Mouse (Mus musculus): ENCODE results near the gene Morn1. TPM values are rescaled to one million over a fixed set of nuclear protein-coding genes. Genes with fewer than 3 reads are reported as not detected.
"Not testable (repeated sequence)": the region's sequence is repeated elsewhere in the genome, so short reads cannot be mapped to it uniquely, and the experiment has no call there.

Gene Morn1
- total RNA-seq, 2 experiments from 2014 or later = 16.0 to 16.3 TPM

DNA sequence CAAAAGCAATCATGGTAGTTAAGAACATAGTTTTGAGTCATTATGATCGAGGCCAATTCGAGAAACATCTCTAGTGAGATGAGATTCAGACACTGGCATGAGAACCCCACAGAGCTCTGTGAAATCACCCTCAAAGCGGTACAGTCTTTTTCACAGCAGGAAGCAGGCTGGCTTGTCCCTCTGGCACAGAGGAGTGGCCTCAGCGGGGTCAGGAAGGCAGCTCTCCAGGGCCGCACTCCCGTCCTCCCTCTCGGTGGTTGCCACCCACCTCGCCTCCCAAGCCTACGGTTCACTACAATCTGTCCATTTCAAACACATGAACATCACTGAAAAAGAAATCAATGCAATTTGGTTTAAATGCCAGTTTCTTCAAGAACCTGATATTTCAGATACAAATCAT, 12.0 kb upstream of the Morn1 start:
- no peak for DNase-seq (ENCODE audit: extremely low spot score in 1 of 2, low spot score in 2 of 2)
- intact Hi-C loops (cut with DNase I) = no loop called here

DNA sequence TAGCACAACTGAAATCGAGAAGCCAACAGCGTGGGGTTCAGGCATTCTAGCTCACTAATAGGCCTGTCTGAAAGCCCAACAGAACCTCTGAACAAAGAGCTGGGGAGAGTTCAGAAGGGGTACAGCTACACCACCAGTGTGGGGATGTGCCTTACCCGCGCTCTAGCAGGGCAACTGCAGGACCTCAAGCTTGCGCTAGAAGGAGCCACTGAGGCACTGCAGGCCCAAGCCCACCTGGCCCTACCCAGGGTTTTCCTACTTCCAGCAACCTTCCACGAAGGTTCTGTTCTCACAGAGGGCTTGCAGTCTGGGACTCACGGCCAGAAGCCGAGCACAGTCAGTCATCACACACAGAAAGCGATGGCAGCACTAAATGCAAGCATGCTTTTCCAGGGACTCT, 11.2 kb upstream of the Morn1 start:
- intact Hi-C loops (cut with DNase I) = no loop called here
- DNase-seq (ENCODE audit: extremely low spot score in 1 of 2, low spot score in 2 of 2) = no peak

DNA sequence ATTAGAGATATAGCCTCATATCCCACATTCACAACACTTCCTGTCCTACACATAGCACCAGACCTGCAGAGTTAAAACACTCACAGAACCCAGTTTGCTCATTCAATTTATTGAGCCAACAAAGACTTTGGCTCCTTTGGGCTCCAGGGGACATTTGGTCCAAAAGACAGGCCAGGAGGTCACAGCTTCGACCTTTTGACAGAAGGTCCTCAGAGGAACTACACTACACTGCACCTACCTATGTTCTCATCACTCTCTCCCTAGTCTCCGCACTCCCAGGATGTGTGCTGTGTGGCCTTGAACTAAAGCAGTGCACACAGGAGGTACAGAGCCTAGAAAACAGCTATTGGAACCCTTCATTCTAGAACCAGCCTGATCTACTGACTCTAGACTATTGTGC, 10.6 kb upstream of the Morn1 start:
- intact Hi-C loops (cut with DNase I) = no loop called here
- DNase-seq (ENCODE audit: extremely low spot score in 1 of 2, low spot score in 2 of 2) = no peak

DNA sequence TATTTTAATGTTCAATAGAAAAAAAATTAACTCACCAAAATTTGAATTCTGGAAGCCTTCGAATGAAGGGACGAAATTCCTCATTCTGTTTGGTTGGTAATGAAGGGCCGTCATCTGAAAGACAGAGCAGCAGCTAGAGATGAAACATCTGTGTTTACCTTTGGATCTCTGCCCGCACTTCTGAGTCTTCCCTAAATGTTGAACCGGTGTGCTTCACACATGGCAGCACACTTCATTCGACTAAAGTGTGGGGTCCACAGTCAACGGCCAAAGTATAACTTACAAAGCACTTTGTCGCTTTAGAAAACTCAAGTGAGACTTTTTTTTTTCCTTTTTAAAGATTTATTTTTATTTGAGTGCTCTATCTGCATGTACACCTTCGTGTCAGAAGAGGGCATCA, 9.7 kb upstream of the Morn1 start:
- intact Hi-C loops (cut with DNase I) = no loop called here

DNA sequence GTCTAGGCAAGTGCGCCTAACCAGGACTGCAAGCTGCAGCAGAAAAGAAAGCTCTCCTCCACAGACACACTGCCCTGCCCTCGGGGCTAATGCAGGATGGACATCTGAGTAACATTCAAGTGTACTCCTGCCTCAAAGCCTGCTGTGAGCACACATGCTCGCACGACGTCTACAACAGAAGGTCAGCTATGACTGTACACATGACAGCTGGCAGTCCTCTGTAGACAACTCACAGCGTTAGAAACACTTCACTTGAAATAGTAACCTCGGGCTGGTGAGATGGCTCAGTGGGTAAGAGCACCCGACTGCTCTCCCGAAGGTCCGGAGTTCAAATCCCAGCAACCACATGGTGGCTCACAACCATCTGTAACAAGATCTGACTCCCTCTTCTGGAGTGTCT, 7.6 kb upstream of the Morn1 start:
- intact Hi-C loops (cut with DNase I); DNase-seq (ENCODE audit: extremely low spot score in 1 of 2, low spot score in 2 of 2): not testable (repeated sequence)

More for the DNA sequence above, 9.7 kb upstream of the Morn1 start:
- no peak for DNase-seq (ENCODE audit: extremely low spot score in 1 of 2, low spot score in 2 of 2)

DNA sequence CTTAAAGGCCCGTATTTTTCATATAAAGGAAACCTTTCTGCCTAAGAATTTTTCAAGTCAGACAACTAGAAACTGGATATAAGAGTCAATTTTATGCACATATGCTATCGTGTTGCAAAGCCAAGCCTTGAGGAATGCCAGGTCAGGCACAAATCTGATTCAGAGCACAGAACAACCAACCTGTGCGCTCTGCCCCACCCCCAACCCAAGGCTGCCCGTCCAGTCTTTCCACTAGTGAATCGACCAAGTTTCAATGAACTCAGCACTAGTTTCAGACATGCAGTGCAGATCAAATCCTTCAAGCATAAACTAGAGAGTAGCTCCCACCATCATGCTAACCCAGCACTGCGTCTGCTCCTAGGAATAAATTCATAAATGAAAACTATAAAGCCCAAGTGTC, 6.7 kb upstream of the Morn1 start:
- intact Hi-C loops (cut with DNase I) = no loop called here
- DNase-seq (ENCODE audit: extremely low spot score in 1 of 2, low spot score in 2 of 2) = no peak

DNA sequence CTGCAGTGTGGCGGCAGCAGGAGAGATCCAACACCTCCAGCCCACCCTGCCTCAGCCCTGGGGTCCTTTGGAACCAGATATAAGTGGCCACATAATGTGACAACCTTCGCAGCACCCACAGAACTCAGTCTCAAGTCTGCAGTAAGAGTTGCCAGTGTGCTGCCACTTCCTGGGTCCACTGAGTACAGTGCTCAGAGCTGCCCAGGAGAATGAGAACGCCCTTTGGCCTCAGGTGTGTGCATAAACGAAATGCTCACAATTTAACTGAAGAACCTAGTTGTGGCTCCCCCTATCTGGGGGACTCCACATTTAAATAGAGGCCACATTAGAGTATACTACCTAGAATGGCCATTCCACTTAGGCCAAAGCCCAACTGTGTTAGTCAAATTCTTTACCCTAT, 2.8 kb upstream of the Morn1 start:
- intact Hi-C loops (cut with DNase I) = no loop called here
- no peak for DNase-seq (ENCODE audit: extremely low spot score in 1 of 2, low spot score in 2 of 2)

DNA sequence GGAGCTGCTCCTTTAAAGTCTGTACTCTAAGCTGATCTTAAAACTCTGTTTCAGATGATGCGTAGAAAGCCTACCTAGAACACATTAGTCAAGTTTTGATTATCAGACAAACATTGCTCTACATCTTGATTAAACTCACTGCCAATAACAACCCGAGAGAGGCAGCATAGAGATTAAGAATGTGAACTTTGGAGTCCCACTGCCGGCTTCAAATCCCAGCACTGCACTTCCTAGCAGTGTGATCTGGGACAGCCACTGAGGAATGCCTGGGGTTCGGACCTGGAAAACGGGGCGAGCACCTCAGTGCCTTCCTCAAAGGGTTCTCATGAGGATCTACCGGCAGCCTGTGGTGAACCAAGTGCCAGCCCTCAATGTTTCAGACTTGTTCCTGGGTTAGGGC, 2.0 kb upstream of the Morn1 start:
- intact Hi-C loops (cut with DNase I) = no loop called here
- DNase-seq (ENCODE audit: extremely low spot score in 1 of 2, low spot score in 2 of 2) = no peak

DNA sequence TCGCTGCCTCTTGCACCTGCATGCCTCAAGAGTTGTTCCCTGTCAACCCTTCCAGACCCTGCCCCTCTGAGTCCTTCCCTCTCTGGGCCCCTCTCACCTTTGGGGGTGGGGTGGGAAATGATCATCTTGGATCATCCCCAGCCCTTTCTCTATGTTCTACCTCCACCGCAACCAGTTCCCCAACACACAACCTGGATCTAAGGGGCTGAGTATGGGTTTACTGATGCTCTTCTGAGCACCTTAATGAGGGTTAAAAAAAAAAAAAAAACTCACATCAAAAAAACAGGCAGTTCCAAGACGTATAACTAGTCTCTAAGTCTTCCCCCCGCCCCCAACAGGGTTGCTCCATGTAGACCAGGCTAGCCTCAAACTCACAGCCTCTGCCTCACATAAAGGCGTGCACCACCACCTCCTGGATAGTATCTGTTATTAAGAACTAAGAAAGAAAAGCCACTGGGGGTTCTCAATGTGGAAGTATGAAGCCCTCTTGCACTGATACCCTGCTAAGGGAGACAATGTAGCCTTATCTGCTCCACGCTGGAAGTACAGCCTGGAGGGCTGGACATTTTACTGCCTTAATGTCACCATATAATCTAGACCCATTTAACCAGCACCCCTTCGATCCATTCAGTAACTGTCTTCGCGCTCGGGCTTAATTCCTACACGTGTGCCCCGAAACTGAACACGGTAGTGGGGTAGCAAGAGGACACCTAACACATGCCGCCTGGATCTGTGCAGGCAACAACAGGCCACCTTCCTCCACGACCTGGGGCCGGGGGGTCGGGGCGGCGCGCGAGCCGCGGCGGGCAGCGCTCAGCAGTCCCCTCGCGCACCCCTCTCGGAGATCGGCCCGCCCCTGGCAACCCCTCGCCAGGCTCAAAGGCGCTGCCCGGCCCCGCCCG, 920 bp upstream of the Morn1 start:
- intact Hi-C loops (cut with DNase I) = no loop called here
- DNase-seq (ENCODE audit: extremely low spot score in 1 of 2, low spot score in 2 of 2) = no peak

DNA sequence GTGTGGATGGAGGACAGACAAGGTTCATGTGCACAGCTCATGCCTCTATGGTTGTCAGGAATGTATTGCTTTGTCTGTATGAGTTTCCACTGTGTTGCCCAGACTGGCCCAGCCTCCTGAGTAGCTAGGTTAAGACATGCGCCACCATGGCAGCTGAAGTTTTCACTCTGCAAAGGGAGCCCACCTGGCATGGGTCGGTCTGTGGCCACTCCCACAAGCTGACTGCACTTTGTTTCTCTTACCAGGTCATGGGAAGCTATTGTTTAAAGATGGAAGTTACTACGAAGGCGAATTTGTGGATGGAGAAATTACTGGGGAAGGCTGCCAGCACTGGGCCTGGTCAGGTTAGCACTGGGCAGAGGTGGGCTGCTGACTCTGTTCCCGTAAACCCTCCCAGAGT, 2.9 kb downstream of the Morn1 start:
- DNase-seq (ENCODE audit: extremely low spot score in 1 of 2, low spot score in 2 of 2) = no peak
- intact Hi-C loops (cut with DNase I) = no loop called here

DNA sequence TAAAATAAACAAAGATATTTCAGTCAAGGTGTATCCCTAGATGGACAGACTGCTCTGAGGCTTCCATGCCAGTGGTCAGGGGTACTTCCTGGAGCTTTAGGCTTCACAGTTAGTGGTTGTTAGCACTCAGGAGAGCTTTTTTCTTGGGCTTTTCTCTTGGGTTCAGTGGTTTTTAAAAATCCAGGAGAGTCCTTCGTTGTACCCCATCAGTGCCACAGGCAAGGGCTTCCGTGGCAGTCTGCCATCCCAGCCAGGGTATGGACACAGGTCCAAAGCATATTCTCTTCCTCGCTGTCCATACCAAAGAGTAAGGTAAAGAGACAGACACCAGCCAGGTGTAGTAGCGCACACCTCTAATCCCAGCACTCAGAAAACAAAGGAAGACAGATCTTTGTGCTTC, 3.8 kb downstream of the Morn1 start:
- DNase-seq (ENCODE audit: extremely low spot score in 1 of 2, low spot score in 2 of 2) = no peak
- intact Hi-C loops (cut with DNase I) = no loop called here

DNA sequence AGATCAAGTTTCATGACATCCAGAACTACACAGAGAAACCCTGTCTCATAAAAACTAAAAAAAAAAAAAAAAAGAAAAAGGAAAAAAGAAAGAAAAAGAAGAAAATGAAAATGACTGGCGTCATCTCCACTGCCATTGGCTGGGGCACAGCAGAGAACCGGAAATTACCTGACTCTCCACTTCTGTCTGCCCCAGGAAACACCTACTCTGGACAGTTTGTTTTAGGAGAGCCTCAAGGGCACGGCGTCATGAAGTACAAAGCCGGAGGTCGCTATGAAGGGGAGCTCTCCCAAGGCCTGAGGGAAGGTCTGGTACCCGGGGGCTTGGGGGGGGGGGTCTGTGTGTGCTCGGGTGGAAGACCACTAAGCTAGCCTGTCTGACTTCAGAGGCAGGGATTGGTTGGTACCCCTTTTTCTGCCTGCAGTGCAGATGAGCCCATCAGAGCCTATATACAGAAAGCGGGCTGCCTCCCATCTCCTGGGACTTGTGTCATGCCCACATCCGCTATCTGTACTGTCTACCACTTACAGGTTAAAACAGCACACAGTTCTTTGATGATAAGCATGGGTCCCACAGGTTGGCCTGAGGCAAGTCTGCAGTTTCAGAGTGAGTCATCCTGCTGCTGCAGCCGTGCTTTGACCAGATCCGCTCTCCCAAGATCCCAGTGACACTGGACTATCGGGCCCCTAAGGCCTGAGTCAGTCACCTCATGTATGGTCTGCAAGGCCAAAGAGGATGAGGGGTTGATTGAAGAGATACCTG, 4.5 kb downstream of the Morn1 start:
- intact Hi-C loops (cut with DNase I) = no loop called here
- DNase-seq (ENCODE audit: extremely low spot score in 1 of 2, low spot score in 2 of 2) = no peak

DNA sequence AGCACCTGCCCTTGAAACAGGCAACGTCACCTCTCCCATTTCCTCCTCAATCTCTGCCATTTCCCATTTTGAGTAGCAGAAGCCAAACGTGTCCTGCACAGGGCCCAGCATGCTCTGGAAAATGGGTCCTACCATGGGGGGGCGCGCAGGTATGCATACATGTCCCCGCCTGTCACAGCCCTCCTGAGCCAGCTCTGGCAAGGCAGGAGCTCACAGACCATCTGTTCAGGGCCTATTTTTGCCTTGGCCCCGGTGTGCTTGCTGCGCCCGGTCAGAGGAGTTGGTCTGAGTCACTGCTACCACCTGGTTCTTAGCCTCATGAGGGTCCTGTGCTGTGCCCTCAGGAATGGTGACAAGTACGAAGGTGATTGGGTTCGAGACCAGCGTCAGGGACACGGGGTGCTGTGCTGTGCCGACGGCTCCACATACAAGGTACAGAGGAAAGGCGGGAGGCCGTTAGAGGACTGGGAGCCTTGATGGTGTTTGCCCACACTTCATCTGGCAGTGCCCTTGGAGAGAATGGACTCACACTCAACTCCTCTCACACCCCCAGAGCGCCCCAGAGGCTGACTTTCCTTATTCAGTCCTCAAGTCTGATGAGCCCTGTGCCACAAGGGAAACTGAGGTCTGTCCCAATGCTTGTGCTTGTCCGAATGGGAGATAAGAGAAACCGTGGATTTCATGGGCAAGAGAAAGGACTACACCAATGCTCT, 6.5 kb downstream of the Morn1 start:
- no peak for DNase-seq (ENCODE audit: extremely low spot score in 1 of 2, low spot score in 2 of 2)
- intact Hi-C loops (cut with DNase I) = no loop called here

DNA sequence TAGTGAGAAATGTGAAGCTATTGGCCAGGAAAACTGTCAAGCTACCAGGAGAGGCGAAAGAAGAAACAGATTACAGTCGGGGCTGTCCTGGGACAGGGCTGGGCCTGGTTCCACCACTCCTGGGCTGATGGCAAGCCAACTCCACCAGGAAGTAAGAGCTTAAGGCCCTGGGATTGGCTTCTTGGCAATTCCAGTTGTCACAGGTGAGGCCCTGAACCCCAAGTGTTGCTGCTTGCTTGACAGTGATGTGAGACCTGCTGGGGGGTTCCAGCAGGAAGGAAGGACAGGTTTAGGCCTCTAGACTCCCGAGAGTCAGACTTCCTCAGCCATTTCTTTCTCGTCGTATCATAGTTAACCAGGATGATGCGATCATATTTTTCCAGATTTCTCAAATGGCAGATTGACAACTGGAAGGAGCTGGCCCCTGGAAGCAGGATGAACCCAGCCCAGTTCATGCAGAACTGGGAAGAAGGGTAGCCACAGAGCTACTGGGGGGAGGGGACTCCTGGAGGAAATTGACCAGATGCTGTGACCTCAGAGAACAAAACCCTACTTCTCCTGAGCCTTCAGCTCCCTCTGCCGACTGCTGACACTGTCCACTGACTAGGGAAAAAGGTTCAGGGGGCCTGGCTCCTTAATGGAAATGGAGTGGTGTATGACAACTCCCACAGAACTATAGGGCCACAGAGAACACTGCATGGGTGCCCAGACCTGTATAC, 7.2 kb downstream of the Morn1 start:
- intact Hi-C loops (cut with DNase I) = no loop called here

DNA sequence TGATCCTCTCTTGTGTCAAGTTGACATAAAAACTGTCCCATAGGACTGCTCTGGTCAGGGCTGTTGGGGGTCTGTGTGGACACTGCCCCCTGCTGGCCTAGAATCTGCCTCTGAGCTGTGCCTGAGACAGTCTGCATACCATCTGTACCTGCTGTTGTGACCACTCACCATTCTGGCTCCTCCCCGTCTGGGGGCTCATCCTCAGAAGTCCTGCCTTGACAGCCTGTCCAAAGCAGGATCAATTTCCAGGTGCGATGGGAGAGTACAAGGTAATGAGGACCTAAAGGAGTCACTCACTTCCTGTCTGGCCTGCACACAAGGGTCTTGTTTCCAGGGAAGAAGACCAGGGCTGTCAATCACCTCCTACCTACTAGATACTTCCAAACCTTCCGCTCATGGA, 8.2 kb downstream of the Morn1 start:
- DNase-seq (ENCODE audit: extremely low spot score in 1 of 2, low spot score in 2 of 2) = no peak
- intact Hi-C loops (cut with DNase I) = no loop called here

More for the DNA sequence above, 7.2 kb downstream of the Morn1 start:
- DNase-seq (ENCODE audit: extremely low spot score in 1 of 2, low spot score in 2 of 2) = no peak

DNA sequence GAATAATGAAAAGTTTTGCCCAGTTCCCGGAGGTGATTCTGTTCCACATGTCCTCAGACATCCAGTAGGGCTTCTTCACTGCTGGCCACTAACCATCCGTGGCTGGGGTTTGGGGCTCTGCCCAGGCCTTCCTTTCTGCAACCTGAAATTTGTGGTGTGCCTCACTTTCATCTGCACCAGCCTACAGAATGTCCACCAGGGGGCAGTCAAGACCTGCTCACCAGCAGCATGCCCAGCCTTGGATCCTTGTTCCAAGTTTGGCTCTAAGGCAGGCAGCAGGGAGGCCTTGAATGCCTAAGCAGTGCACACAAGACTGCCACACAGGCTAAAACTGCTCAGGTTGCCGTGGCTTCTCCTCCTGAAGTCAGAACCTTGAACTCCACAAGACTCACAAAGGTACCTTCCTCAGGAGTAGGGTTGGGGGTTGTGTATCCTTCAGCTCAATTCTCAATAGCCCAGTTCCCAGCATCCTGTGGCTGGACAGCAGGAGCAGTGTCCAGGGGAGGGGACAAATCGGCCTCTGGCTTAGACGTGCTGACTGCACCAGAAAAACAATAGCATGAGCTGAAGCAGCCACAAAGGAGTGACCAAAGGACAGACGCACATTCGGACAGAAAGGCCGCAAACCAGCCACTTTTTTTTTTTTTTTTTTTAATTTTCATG, 9.0 kb downstream of the Morn1 start:
- intact Hi-C loops (cut with DNase I) = loop anchor here (1.0 kb wide), 1 partner anchor 154 kb away; the partner anchor contains the start of gene Faap20
- peak; percentile 89 to 91 for DNase-seq (ENCODE audit: extremely low spot score in 1 of 2, low spot score in 2 of 2)

DNA sequence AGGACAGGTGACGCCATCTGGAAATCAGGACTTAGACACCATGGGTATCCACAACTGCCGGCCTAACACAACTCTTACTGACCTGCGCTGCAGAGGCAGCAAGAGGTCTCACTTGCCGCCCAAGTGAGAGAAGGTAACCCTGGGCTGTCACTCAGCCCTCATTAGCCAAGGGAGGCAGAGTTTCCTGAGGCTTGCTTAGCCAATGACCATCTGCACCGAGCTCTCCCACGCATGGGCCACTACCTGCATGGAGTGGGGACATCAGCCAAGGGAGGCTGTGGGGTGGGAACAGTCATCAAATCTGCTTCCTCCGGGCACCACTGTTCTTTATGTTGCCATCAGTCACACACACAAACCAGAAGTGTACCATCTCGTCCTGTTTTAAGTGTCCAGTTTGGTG, 9.6 kb downstream of the Morn1 start:
- intact Hi-C loops (cut with DNase I) = loop anchor here (1.0 kb wide), 1 partner anchor 153 kb away; the partner anchor contains the start of gene Faap20
- no peak for DNase-seq (ENCODE audit: extremely low spot score in 1 of 2, low spot score in 2 of 2)

DNA sequence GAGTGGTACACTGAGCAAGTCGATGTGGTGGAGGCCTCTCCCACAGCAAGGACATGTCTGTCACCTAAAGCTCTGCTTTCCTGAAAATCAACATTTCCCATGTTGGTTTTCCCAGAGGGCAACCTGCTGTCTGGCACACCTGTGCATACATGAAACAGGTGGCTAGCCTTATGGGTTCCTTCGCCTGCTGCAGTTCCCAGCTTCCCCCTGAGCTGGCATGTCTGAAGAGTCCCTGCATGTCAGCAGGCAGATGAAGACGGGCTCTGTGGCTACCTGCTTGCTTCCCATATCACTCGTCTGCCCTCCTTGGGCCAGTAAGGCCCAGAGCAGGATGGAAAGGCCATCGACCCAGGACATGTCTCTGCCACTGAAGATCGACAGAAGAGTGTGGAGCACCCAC, 11.1 kb downstream of the Morn1 start:
- intact Hi-C loops (cut with DNase I) = no loop called here
- no peak for DNase-seq (ENCODE audit: extremely low spot score in 1 of 2, low spot score in 2 of 2)

All from left cerebral cortex, postnatal 10 days (tissue).